Mouse (Mus musculus) intestine, postnatal 0 days (tissue): ENCODE data around the gene S100a2. TPM values are rescaled to one million over a fixed set of nuclear protein-coding genes. Genes with fewer than 3 reads are reported as not detected.

ENCODE experiments used
- ATAC-seq: fragments of 200-750 bp; cut with Nextera tagmentation; 2 replicates; pipeline ENCODE4 v1.8.0; 2017; ENCODE audit warnings: mild to moderate bottlenecking, moderate TSS enrichment, moderate library complexity
- H3K27ac ChIP-seq: fragments of 300-500 bp; sonication (generic); 2 replicates; pipeline ENCODE4 v1.5.1; 2014; ENCODE audit warnings: mild to moderate bottlenecking, low read depth, low read length, moderate library complexity
- H3K27me3 ChIP-seq: fragments of 300-500 bp; sonication (generic); replicated peaks from 2 replicates; pipeline ENCODE4 v1.6.1; 2014; ENCODE audit warnings: low read length, mixed read lengths; ENCODE audit not compliant: control insufficient read depth, insufficient read depth
- H3K36me3 ChIP-seq: fragments of 300-500 bp; sonication (generic); 2 replicates; pipeline ENCODE4 v1.6.1; 2014; ENCODE audit warnings: mild to moderate bottlenecking, moderate library complexity; ENCODE audit not compliant: control insufficient read depth, insufficient read depth
- H3K4me1 ChIP-seq: fragments of 300-500 bp; sonication (generic); replicated peaks from 2 replicates; pipeline ENCODE4 v1.6.1; 2014; ENCODE audit warnings: antibody characterized with exemption, low read length, mixed read lengths; ENCODE audit not compliant: control insufficient read depth, insufficient read depth
- H3K4me2 ChIP-seq: fragments of 300-500 bp; sonication (generic); replicated peaks from 2 replicates; pipeline ENCODE4 v1.6.1; 2014; ENCODE audit warnings: low read depth, mild to moderate bottlenecking, moderate library complexity
- H3K4me3 ChIP-seq: fragments of 300-500 bp; sonication (generic); 2 replicates; pipeline ENCODE4 v1.5.1; 2014; ENCODE audit warnings: low read depth, low read length
- H3K9ac ChIP-seq: fragments of 300-500 bp; sonication (generic); 2 replicates; pipeline ENCODE4 v1.6.1; 2014; ENCODE audit warnings: mild to moderate bottlenecking, low read depth, low read length
- H3K9me3 ChIP-seq: fragments of 300-500 bp; sonication (generic); 2 replicates; pipeline ENCODE4 v1.6.1; 2016; ENCODE audit warnings: mixed run types; ENCODE audit not compliant: control insufficient read depth
- CTCF ChIP-seq: sonication (generic); IDR thresholded peaks from 2 replicates; pipeline ENCODE4 v1.5.1; 2016; ENCODE audit warnings: low read depth, mild to moderate bottlenecking, control low read depth, antibody characterized with exemption, moderate library complexity
- WGBS: fragments of 180-500 bp; shearing (Covaris S2); extraction: QIAGEN DNeasy Blood & Tissue Kit; methylation state at CpG from one replicate; pipeline ENCODE4 v1.1.7; 2014; 5-methylcytosine and 5-hydroxymethylcytosine counted together
- polyA plus RNA-seq: library from polyadenylated mRNA; unstranded; fragments of >200 nt; fragmentation: Nextera tagmentation; extraction: Ambion mirVana; gene quantifications from 2 replicates; pipeline ENCODE4 v1.2.1, GENCODE M21; 2015

S100a2 gene
- polyA plus RNA-seq, 1 experiment from 2014 or later, result not detected

DNA sequence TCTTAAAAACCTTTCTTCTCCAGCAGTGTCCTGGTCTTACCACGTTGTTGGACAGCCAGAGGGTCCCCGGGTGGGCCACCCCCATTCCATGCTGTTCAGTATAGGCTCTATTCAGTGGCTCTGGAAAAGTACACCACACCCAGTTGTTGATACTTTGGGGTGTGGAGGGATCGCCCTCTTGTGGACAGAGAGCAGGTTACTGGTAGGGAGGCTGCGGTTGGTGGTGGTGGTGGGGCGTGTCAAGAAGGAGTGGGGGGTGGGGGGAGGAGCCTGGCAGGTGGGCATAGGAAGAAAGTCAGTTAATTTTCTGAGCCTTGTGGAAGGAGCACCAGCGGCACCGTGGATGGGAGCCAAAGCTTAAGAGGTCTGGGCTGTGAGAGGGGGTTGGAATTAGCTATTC lies 25.4 kb downstream of the S100a2 start:
- H3K4me1 ChIP-seq, result peaks cover 4% of the 10 kb centered on the region; the same call in 1 of the 2 replicates
- no peaks in the 10 kb centered on the region for H3K27me3 ChIP-seq
- peak; percentile 72 for ATAC-seq
- H3K9ac ChIP-seq, result no peak overlapping the region
- no peak overlapping the region for H3K4me3 ChIP-seq
- H3K9me3 ChIP-seq, result no peaks in the 10 kb centered on the region
- no peaks in the 10 kb centered on the region for H3K36me3 ChIP-seq
- peak; percentile 92 for TF ChIP-seq CTCF
- peak overlapping the region; percentile 57; the same call in 1 of the 2 replicates for H3K27ac ChIP-seq
- 4% methylated on average over 7 of the region's 7 CpGs for WGBS
- peak overlapping the region; percentile 52 for H3K4me2 ChIP-seq

DNA sequence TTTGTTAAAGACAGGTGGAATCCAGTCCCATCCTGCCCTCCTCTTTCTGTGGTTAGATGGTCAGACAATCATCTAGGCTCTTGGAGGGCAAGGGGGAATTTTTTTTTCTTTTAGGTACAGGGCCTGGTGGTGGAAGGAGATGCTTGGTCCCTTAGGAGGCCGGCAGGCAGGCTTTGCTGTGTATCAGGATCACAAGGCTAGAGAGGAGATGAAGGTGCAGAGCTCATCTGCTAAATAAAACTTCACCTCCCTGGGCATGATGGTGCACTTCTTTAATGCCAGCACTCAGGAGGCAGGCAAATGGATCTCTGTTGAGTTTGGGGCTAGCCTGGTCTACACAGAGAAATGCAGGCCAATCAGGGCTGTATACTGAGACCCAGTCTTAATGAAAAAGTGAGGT lies 25.9 kb downstream of the S100a2 start:
- H3K4me1 ChIP-seq, result peaks cover 4% of the 10 kb centered on the region; the same call in 1 of the 2 replicates
- ATAC-seq, result no peak
- no peaks in the 10 kb centered on the region for H3K9me3 ChIP-seq
- H3K27ac ChIP-seq, result no peak overlapping the region
- no peaks in the 10 kb centered on the region for H3K27me3 ChIP-seq
- H3K4me3 ChIP-seq, result no peak overlapping the region
- TF ChIP-seq CTCF, result no peak
- H3K9ac ChIP-seq, result no peak overlapping the region
- WGBS, result 74% methylated on average over 1 of the region's 1 CpGs
- peak overlapping the region; percentile 52 for H3K4me2 ChIP-seq
- no peaks in the 10 kb centered on the region for H3K36me3 ChIP-seq

DNA sequence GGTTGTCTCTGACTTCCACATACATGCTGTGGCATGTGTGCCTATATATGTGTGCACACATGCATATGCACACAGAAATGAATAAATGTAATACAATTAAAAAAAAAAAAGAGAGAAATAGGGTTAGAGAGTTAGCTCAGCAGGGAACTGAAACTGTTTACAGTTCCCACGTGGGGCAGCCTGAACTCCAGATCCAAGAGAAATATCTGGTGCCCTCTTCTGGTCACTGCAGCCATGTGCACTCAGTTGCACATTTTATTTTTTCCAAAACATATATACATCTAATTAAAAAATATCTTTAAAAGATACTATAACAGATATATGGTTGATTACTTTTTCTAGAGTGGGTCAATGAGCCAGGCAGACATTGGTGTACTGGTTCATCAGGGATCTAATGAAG lies 27.5 kb downstream of the S100a2 start:
- H3K4me3 ChIP-seq, result no peak overlapping the region
- H3K4me1 ChIP-seq, result peaks cover 4% of the 10 kb centered on the region; the same call in 1 of the 2 replicates
- no peak for ATAC-seq
- no peaks in the 10 kb centered on the region for H3K36me3 ChIP-seq
- no peaks in the 10 kb centered on the region for H3K9me3 ChIP-seq
- no peak overlapping the region for H3K9ac ChIP-seq
- WGBS, result 13% methylated on average over 1 of the region's 1 CpGs
- H3K27me3 ChIP-seq, result no peaks in the 10 kb centered on the region
- H3K4me2 ChIP-seq, result no peak overlapping the region
- TF ChIP-seq CTCF, result peak; percentile 57
- H3K27ac ChIP-seq, result no peak overlapping the region

DNA sequence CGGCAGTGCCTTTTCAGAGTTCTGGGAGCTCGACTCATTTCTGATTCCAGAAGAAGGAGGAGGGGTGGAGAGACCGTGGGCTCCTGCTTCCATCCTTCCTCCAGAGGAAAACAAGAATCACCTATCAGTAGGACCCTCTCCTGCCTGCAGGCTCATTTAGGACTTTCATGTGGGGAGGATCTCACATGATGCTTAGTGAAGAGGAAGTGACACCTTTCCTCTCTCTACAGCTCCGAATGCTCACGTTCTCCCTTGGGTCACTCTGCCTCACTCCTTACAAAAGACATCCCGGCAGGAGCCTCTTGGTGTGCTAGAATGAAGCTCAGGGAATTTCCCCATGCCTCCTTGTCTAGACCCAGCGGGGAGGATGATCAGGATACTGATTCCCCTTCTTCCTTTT lies 31.5 kb downstream of the S100a2 start:
- Histone ChIP-seq H3K27ac (no peak overlapping the region), H3K9ac (no peak overlapping the region), H3K4me3 (no peak overlapping the region), H3K4me1 (peaks cover 5% of the 10 kb centered on the region), H3K36me3 (no peaks in the 10 kb centered on the region), H3K9me3 (no peaks in the 10 kb centered on the region), H3K4me2 (no peak overlapping the region), H3K27me3 (no peaks in the 10 kb centered on the region)
- 50% methylated on average over 7 of the region's 7 CpGs for WGBS
- ATAC-seq, result no peak
- TF ChIP-seq CTCF, result no peak

DNA sequence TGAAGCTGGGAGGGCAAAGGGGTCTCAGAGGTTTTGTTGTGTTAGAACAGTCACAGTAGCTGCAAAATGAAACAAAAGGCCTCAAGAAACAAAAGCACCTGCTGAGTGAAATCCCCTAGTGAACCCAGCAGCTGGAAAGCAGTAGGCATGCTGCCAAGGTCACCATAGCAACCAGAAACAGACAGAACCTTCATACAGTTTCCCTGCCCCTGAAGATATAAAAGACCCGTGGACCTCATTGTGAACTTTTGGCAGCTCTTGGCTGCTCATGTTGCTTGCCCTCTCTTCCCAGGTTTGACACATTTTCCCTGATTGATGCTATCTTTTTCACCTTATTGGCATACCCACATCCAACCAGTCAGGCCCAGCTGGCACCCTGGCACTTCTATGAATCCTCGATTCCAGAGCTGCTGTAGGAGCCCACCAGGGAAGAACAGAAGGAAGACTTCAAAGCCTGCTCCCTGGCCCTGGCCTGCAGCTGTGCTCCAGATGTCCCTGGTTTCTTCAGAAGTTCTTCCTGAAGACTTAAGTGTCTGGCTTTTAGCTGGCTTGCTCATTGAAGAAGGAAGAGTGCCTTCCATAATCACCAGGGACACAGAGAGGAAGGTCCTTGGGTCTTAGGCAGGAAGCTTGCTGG lies 33.5 kb downstream of the S100a2 start:
- no peak for TF ChIP-seq CTCF
- Histone ChIP-seq H3K27me3 (no peaks in the 10 kb centered on the region), H3K9ac (no peak overlapping the region), H3K36me3 (no peaks in the 10 kb centered on the region), H3K4me3 (no peak overlapping the region), H3K4me2 (no peak overlapping the region), H3K9me3 (no peaks in the 10 kb centered on the region), H3K27ac (no peak overlapping the region), H3K4me1 (peaks cover 5% of the 10 kb centered on the region)
- peak; percentile 34; the same call in 1 of the 2 replicates for ATAC-seq
- WGBS, result 19% methylated on average over 2 of the region's 2 CpGs

DNA sequence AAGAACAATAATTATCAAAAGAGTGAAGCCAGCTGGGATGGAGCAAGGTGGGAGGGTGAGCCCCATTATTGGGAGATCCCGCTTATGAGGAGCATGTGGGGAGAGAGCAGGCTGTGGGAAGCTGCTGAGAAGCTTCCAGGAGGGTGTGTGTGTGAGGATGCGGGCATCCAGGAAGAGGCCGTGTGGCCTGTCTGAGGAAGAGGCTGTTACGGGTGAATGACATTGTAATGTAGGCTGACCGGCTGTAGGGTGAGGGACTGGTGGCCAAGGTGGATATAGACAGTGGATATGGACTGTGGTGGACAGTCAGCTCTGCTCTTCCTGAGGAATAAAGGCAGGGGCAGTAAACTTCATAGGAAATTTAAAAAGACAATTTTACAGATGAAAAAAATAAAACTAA lies 35.4 kb downstream of the S100a2 start:
- no peak for ATAC-seq
- TF ChIP-seq CTCF, result no peak
- peak overlapping the region; percentile 46; the same call in 1 of the 2 replicates for H3K27ac ChIP-seq
- no peak overlapping the region for H3K4me2 ChIP-seq
- WGBS, result 54% methylated on average over 5 of the region's 5 CpGs
- no peaks in the 10 kb centered on the region for H3K9me3 ChIP-seq
- no peak overlapping the region for H3K4me3 ChIP-seq
- no peaks in the 10 kb centered on the region for H3K36me3 ChIP-seq
- no peak overlapping the region for H3K9ac ChIP-seq
- H3K27me3 ChIP-seq, result no peaks in the 10 kb centered on the region
- H3K4me1 ChIP-seq, result peaks cover 5% of the 10 kb centered on the region
